Comparison of ENCODE assay signal across 7 mouse cellular contexts in genomic region chr8:93226471-93226870, GRCm38 (mm10). TPM values are rescaled to one million over a fixed set of nuclear protein-coding genes. Genes with fewer than 3 reads are reported as not detected.
"Had no signal": no experiment of that assay in that cellular context is flagged by ENCODE, and none has a peak within 500 bp of the region (broad histone marks: within the 10 kb centered on the region; RNA-seq: fewer than 3 reads in every experiment).

No protein-coding gene starts in this region.

RNA-seq across cellular contexts. Expression of gene Ces1e, which starts 2.9 kb away (rescaled TPM):
- total RNA-seq: neutrophil, adult 5-6 weeks had no signal
- polyA plus RNA-seq: neural tube, embryonic 13.5 days; neural tube, embryonic 14.5 days; neural tube, embryonic 15.5 days; testis, adult 2 months; urinary bladder, adult 2 months had no signal

RNA-seq across cellular contexts. Expression of gene Ces1f, which starts 53.1 kb away (rescaled TPM):
- total RNA-seq: neutrophil, adult 5-6 weeks had no signal
- polyA plus RNA-seq: neural tube, embryonic 13.5 days; neural tube, embryonic 14.5 days; neural tube, embryonic 15.5 days; stomach, embryonic 14.5 days had no signal
